Mouse (Mus musculus) liver, adult 2 months (tissue): ENCODE measurements around the gene Cdk6.

Experiments
- CTCF ChIP-seq: fragments of 200-500 bp; IDR thresholded peaks from 2 replicates; pipeline ENCODE4 v1.5.1; 2011; ENCODE audit warnings: low read depth, low read length, control low read depth
- POLR2A ChIP-seq: fragments of 200-500 bp; IDR thresholded peaks from 2 replicates; pipeline ENCODE4 v1.6.1; 2011; ENCODE audit warnings: low read length, control low read depth; ENCODE audit not compliant: insufficient read depth; ENCODE audit errors: extremely low read depth

DNA sequence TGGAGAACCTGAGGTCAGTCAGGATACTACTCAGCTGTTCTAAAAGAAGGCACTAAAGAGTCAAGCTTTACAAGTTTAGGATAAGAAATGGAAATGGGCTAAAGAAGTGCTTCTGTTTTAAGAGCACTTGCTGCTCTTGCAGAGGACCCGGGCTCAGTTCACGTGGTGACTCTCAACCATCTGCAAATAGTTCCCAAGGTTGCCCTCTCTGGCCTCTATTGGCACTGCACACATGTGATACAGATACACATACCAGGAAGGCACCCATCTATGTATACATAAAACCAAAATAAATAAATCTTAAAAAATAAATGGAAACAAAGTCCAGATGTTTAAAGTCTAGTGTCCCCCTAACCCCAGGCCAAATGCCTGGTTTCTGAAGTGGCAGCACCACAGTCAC lies 233.5 kb downstream of the Cdk6 start:
- no peak for TF ChIP-seq CTCF
- TF ChIP-seq POLR2A: no peak
